11 mouse cellular contexts compared by ENCODE assay signal in the genomic region with DNA sequence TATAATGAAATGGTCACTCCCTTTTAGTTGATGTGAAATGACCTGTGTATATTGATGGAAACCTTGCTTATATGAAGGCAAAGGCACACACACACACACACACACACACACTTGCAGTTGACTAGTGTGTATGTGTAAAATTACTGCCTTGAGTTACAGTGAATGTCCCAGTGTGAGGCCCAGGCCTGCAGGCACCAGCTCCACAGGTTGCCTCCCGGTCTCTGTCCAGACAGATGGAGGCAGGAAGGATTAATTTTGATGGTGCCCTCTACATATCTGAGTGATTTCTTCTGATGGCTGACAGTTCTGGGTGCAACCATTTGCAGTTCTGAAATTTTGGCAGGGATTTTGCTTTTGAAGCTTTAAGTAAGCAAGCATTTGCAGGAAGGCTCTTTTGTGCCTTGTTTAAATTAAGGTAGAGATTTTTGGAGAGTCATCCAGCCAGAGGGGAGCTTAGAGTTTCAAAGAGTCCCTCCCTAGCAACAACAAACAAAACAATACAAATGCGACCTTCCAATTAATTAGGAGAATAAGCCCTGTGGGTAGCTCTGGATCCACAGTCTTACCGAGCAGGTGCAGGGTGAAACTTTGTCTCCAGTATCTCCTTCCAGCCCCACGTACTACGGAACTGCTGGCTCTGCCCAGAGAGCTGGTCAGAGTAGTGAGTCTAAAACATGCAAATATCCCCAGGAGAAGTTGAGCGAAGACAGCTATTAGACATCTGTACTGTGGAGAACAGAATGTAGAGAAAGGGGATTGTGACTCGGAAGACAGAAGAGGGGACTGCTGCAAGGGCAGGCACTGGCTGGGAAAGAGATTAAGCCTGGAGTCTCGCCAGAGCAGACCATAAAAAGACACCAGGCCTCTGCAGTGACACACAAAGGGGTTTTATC.
DNase-seq lines count a peak whose midpoint lies in the region; ATAC-seq and TF ChIP-seq lines count a peak whose summit lies in the region.
"Had no signal": no experiment of that assay in that cellular context is flagged by ENCODE, and none has a peak within 500 bp of the region (broad histone marks: within the 10 kb centered on the region; RNA-seq: fewer than 3 reads in every experiment).

No protein-coding gene starts in this region.

- no peak for ATAC-seq in midbrain, embryonic 15.5 days (replicated peaks)
- no peak for ATAC-seq in midbrain, postnatal 0 days (ENCODE audit: low FRiP score)
- ATAC-seq: inflammation-experienced regulatory T-cells, adult 6 months had no signal

- TF ChIP-seq CTCF in midbrain, postnatal 0 days (IDR thresholded peaks at IDR 0.05): no peak

- peaks cover 22% of the 10 kb centered on the region for H3K4me1 ChIP-seq in midbrain, embryonic 10.5 days
- H3K4me1 ChIP-seq in midbrain, embryonic 15.5 days: peaks cover 10% of the 10 kb centered on the region
- H3K4me1 ChIP-seq in midbrain, postnatal 0 days (ENCODE audit: insufficient read depth, low read length): peaks cover 9% of the 10 kb centered on the region; the same call in 1 of the 2 replicates

- H3K9me3 ChIP-seq in midbrain, embryonic 10.5 days (replicated peaks): peaks cover 18% of the 10 kb centered on the region; the same call in 1 of the 2 replicates
- no peaks in the 10 kb centered on the region for H3K9me3 ChIP-seq in midbrain, embryonic 15.5 days
- no peaks in the 10 kb centered on the region for H3K9me3 ChIP-seq in midbrain, postnatal 0 days (ENCODE audit: low read length)

- 21% methylated on average over 8 of the region's 8 CpGs for WGBS in midbrain, embryonic 10.5 days
- WGBS in midbrain, embryonic 15.5 days: 11% methylated on average over 8 of the region's 8 CpGs
- 15% methylated on average over 8 of the region's 8 CpGs for WGBS in midbrain, postnatal 0 days

- H3K4me2 ChIP-seq in midbrain, embryonic 15.5 days: no peak overlapping the region
- H3K4me2 ChIP-seq in midbrain, postnatal 0 days (ENCODE audit: low read depth, low read length, poor library complexity, severe bottlenecking): no peak overlapping the region

- intact Hi-C loops in heart, postnatal 10 days (cut with DNase I): no loop called here

- no peak overlapping the region for H3K9ac ChIP-seq in midbrain, embryonic 15.5 days
- H3K9ac ChIP-seq in midbrain, postnatal 0 days (replicated peaks; ENCODE audit: low read length, poor library complexity, severe bottlenecking): no peak overlapping the region

- no peaks in the 10 kb centered on the region for H3K36me3 ChIP-seq in midbrain, embryonic 10.5 days
- H3K36me3 ChIP-seq in midbrain, embryonic 15.5 days (replicated peaks): no peaks in the 10 kb centered on the region
- H3K36me3 ChIP-seq in midbrain, postnatal 0 days (ENCODE audit: insufficient read depth, low read length): no peaks in the 10 kb centered on the region

- DNase-seq in adrenal gland, adult (ENCODE audit: inconsistent age in 2 of 2, low spot score in 1 of 2): peak; percentile 21 to 61
- no peak for DNase-seq in adrenal gland, postnatal 14 days
- DNase-seq in midbrain, embryonic 10.5 days (ENCODE audit: low spot score): no peak
- DNase-seq in heart, postnatal 10 days: peak; percentile 53
- peak; percentile 43 for DNase-seq in midbrain, postnatal 0 days (ENCODE audit: low spot score)
- DNase-seq in thymus, postnatal 25 days: no peak
- no peak for DNase-seq in lung, postnatal 4 days
- DNase-seq: kidney, postnatal 36 days had no signal

- H3K27me3 ChIP-seq in midbrain, embryonic 10.5 days (ENCODE audit: low read depth, poor library complexity, severe bottlenecking): no peaks in the 10 kb centered on the region
- H3K27me3 ChIP-seq in midbrain, embryonic 15.5 days (replicated peaks): no peaks in the 10 kb centered on the region
- no peaks in the 10 kb centered on the region for H3K27me3 ChIP-seq in midbrain, postnatal 0 days (ENCODE audit: insufficient read depth, low read length)

- H3K27ac ChIP-seq in midbrain, embryonic 10.5 days (replicated peaks): peak overlapping the region; percentile 73
- no peak overlapping the region for H3K27ac ChIP-seq in midbrain, embryonic 15.5 days
- no peak overlapping the region for H3K27ac ChIP-seq in midbrain, postnatal 0 days (ENCODE audit: low read depth, low read length)
- H3K27ac ChIP-seq: macrophage had no signal

- H3K4me3 ChIP-seq in midbrain, embryonic 10.5 days: no peak overlapping the region
- no peak overlapping the region for H3K4me3 ChIP-seq in midbrain, embryonic 15.5 days
- no peak overlapping the region for H3K4me3 ChIP-seq in midbrain, postnatal 0 days (ENCODE audit: low read depth, low read length)

Comparison
In these comparisons a context has a peak if more than half of its experiments do, and no peak if none do; other contexts are left out.
1. DNase-seq: peak in adrenal gland, adult (2 of 2), heart, postnatal 10 days (2 of 2) and midbrain, postnatal 0 days (single experiment); none in adrenal gland, postnatal 14 days (single experiment), midbrain, embryonic 10.5 days (single experiment), thymus, postnatal 25 days (single experiment) and lung, postnatal 4 days (0 of 2).